Mouse (Mus musculus) olfactory bulb, adult 2 months (tissue): ENCODE results near the gene Crygs. TPM values are rescaled to one million over a fixed set of nuclear protein-coding genes. Genes with fewer than 3 reads are reported as not detected.
"Not testable (repeated sequence)": the region's sequence is repeated elsewhere in the genome, so short reads cannot be mapped to it uniquely, and the experiment has no call there.

ENCODE experiments used
- H3K27ac ChIP-seq: fragments of 200-500 bp; 2 replicates; pipeline ENCODE4 v1.5.1; 2012; ENCODE audit warnings: low read depth, low read length; ENCODE audit not compliant: insufficient read depth
- H3K4me1 ChIP-seq: fragments of 200-500 bp; 2 replicates; pipeline ENCODE4 v1.6.1; 2012; ENCODE audit warnings: low read length; ENCODE audit not compliant: control insufficient read depth, insufficient read depth
- H3K4me3 ChIP-seq: fragments of 200-500 bp; 2 replicates; pipeline ENCODE4 v1.5.1; 2012; ENCODE audit warnings: mild to moderate bottlenecking, low read depth, low read length, moderate library complexity; ENCODE audit not compliant: insufficient read depth
- CTCF ChIP-seq: fragments of 200-500 bp; IDR thresholded peaks from 2 replicates; pipeline ENCODE4 v1.5.1; 2012; ENCODE audit warnings: low read depth, mild to moderate bottlenecking, low read length, moderate library complexity; ENCODE audit not compliant: insufficient read depth
- POLR2A ChIP-seq: fragments of 200-500 bp; IDR thresholded peaks from 2 replicates; pipeline ENCODE4 v1.6.1; 2012; ENCODE audit warnings: mild to moderate bottlenecking, low read depth, low read length, moderate library complexity; ENCODE audit not compliant: insufficient read depth
- WGBS: fragments of 180-500 bp; shearing (Covaris S2); methylation state at CpG from one replicate; pipeline ENCODE4 v1.1.7; 2018; 5-methylcytosine and 5-hydroxymethylcytosine counted together
- polyA plus RNA-seq: library from polyadenylated mRNA; stranded (reverse); fragments of >200 nt; gene quantifications from 2 replicates; pipeline ENCODE4 v1.2.4, GENCODE M21; 2012; ENCODE audit warnings: low replicate concordance; ENCODE audit not compliant: missing spikeins, insufficient read depth, insufficient read length

The Crygs gene
- polyA plus RNA-seq, 1 experiment = not detected

- 83% methylated on average over 5 of the region's 5 CpGs for whole genome bisulfite sequencing
- H3K27ac ChIP-seq = no peak overlapping the region
- no peak overlapping the region for H3K4me3 ChIP-seq
- H3K4me1 ChIP-seq = peaks cover 2% of the 10 kb centered on the region; the same call in 1 of the 2 replicates
- TF ChIP-seq CTCF = no peak
- TF ChIP-seq POLR2A = no peak
Observed at GRCm38 (mm10) chr16:22797521-22797920, 13.9 kb downstream of the Crygs start.

GRCm38 (mm10) chr16:22795497-22795896, 15.9 kb downstream of the Crygs start:
- Histone ChIP-seq H3K4me1 (peaks cover 4% of the 10 kb centered on the region; the same call in 1 of the 2 replicates), H3K27ac (no peak overlapping the region), H3K4me3 (no peak overlapping the region)
- TF ChIP-seq POLR2A (no peak), CTCF (no peak)
- WGBS = 82% methylated on average over 3 of the region's 3 CpGs

GRCm38 (mm10) chr16:22791235-22791634, 20.1 kb downstream of the Crygs start:
- no peak overlapping the region for H3K4me3 ChIP-seq
- TF ChIP-seq POLR2A = no peak
- TF ChIP-seq CTCF = no peak
- H3K27ac ChIP-seq = no peak overlapping the region
- 54% methylated on average over 2 of the region's 2 CpGs for WGBS
- peaks cover 12% of the 10 kb centered on the region for H3K4me1 ChIP-seq

GRCm38 (mm10) chr16:22789908-22790367, 21.4 kb downstream of the Crygs start:
- Histone ChIP-seq H3K4me1 (peaks cover 12% of the 10 kb centered on the region), H3K4me3 (no peak overlapping the region), H3K27ac (no peak overlapping the region)
- 23% methylated on average over 10 of the region's 10 CpGs for WGBS
- no peak for TF ChIP-seq POLR2A
- no peak for TF ChIP-seq CTCF

- Histone ChIP-seq H3K4me1 (no peaks in the 10 kb centered on the region), H3K27ac (no peak overlapping the region), H3K4me3 (no peak overlapping the region)
- TF ChIP-seq POLR2A = no peak
- TF ChIP-seq CTCF = no peak
- WGBS = 80% methylated on average over 5 of the region's 5 CpGs
Observed at GRCm38 (mm10) chr16:22782686-22783085, 28.7 kb downstream of the Crygs start.

GRCm38 (mm10) chr16:22779228-22779835, 32.0 kb downstream of the Crygs start:
- Histone ChIP-seq H3K4me3 (no peak overlapping the region), H3K4me1 (no peaks in the 10 kb centered on the region), H3K27ac (no peak overlapping the region)
- no peak for TF ChIP-seq POLR2A
- no peak for TF ChIP-seq CTCF
- 56% methylated on average over 3 of the region's 3 CpGs for WGBS

- not testable (repeated sequence) for H3K4me1 ChIP-seq, H3K4me3 ChIP-seq, H3K27ac ChIP-seq
- WGBS = 93% methylated on average over 12 of the region's 12 CpGs
Observed at GRCm38 (mm10) chr16:22778296-22778695, 33.1 kb downstream of the Crygs start.

- TF ChIP-seq CTCF (no peak), POLR2A (no peak)
- 75% methylated on average over 5 of the region's 5 CpGs for WGBS
- Histone ChIP-seq H3K4me1 (no peaks in the 10 kb centered on the region), H3K27ac (no peak overlapping the region), H3K4me3 (no peak overlapping the region)
Observed at GRCm38 (mm10) chr16:22775471-22775985, 35.8 kb downstream of the Crygs start.

- no peak overlapping the region for H3K27ac ChIP-seq
- H3K4me3 ChIP-seq = no peak overlapping the region
- WGBS = 67% methylated on average over 8 of the region's 8 CpGs
- TF ChIP-seq CTCF = no peak
- no peak for TF ChIP-seq POLR2A
- H3K4me1 ChIP-seq = no peaks in the 10 kb centered on the region
Observed at GRCm38 (mm10) chr16:22768661-22769060, 42.7 kb downstream of the Crygs start.
